Mouse (Mus musculus): ENCODE results near the gene BC053393.

DNA sequence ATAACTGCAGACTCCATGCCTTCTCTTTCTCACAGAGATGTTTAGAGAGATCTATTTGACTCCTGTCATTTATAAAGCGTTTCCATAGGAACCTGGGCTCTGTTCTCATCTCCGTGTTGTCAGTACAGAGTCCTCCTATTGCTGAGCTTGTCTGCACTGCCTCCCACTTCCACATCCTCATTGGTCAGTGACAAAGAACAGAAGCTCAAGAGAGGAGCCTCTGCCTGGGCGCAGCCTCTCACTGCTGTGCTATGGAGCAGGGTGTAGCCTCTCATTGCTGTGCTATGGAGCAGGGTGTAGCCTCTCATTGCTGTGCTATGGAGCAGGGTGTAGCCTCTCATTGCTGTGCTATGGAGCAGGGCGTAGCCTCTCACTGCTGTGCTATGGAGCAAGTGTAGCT, 21.6 kb upstream of the BC053393 start:
- TF ChIP-seq CTCF (IDR thresholded peaks at IDR 0.05; ENCODE audit: extremely low read depth, insufficient read length, insufficient replicate concordance, low read depth, low read length) (no peak), POLR2A (IDR thresholded peaks at IDR 0.05; ENCODE audit: low read depth, low read length) (no peak)
